Mouse (Mus musculus) liver, embryonic 14.5 days (tissue): Measurements from ENCODE around the gene Pcca. TPM values are rescaled to one million over a fixed set of nuclear protein-coding genes. Genes with fewer than 3 reads are reported as not detected.
"Not testable (repeated sequence)": the region's sequence is repeated elsewhere in the genome, so short reads cannot be mapped to it uniquely, and the experiment has no call there.

ENCODE experiments used
- ATAC-seq: fragments of 200-750 bp; cut with Nextera tagmentation; 2 replicates; pipeline ENCODE4 v1.8.0; 2017; ENCODE audit warnings: moderate number of reproducible peaks, mild to moderate bottlenecking, moderate library complexity; ENCODE audit not compliant: insufficient read depth
- DNase-seq, 3 experiments: peaks; one replicate each; pipeline ENCODE4 v3.0.0-alpha.2; 2012 to 2013; ENCODE audit warnings: low read depth in 3 of 3, low spot score in 3 of 3
- H3K27ac ChIP-seq: fragments of 300-500 bp; sonication (generic); 2 replicates; pipeline ENCODE4 v1.5.1; 2014; ENCODE audit warnings: moderate library complexity, mild to moderate bottlenecking, control low read depth, inconsistent platforms
- H3K27me3 ChIP-seq: fragments of 300-500 bp; sonication (generic); 2 replicates; pipeline ENCODE4 v1.6.1; 2014; ENCODE audit warnings: mild to moderate bottlenecking, low read length, moderate library complexity; ENCODE audit not compliant: control insufficient read depth, insufficient read depth
- H3K36me3 ChIP-seq: fragments of 300-500 bp; sonication (generic); replicated peaks from 2 replicates; pipeline ENCODE4 v1.6.1; 2014; ENCODE audit warnings: low read depth; ENCODE audit not compliant: control insufficient read depth, insufficient read depth
- H3K4me1 ChIP-seq, 2 experiments: fragments of 200-500 bp in 1 of 2; fragments of 300-500 bp in 1 of 2; sonication (generic) in 1 of 2; replicated peaks; 2 replicates each; pipeline ENCODE4 v1.6.1; 2012 to 2014; ENCODE audit warnings: antibody characterized with exemption in 1 of 2, inconsistent platforms in 1 of 2, low read length in 1 of 2; ENCODE audit not compliant: control insufficient read depth in 2 of 2, insufficient read depth in 2 of 2
- H3K4me2 ChIP-seq: fragments of 300-500 bp; sonication (generic); 2 replicates; pipeline ENCODE4 v1.6.1; 2014; ENCODE audit warnings: low read depth, mild to moderate bottlenecking, control low read depth, moderate library complexity
- H3K4me3 ChIP-seq, 2 experiments: fragments of 200-500 bp in 1 of 2; fragments of 300-500 bp in 1 of 2; sonication (generic) in 1 of 2; 2 replicates each; pipeline ENCODE4 v1.5.1; 2012 to 2014; ENCODE audit warnings: low read depth in 2 of 2, low read length in 2 of 2, mild to moderate bottlenecking in 2 of 2, control low read depth in 1 of 2, inconsistent platforms in 1 of 2, moderate library complexity in 1 of 2; ENCODE audit not compliant: insufficient read depth in 1 of 2
- H3K9ac ChIP-seq: fragments of 300-500 bp; sonication (generic); replicated peaks from 2 replicates; pipeline ENCODE4 v1.6.1; 2014; ENCODE audit warnings: mild to moderate bottlenecking, control low read depth, moderate library complexity
- H3K9me3 ChIP-seq: fragments of 300-500 bp; sonication (generic); 2 replicates; pipeline ENCODE4 v1.6.1; 2016; ENCODE audit warnings: low read length, mixed read lengths; ENCODE audit not compliant: control insufficient read depth
- CTCF ChIP-seq: IDR thresholded peaks from 2 replicates; pipeline ENCODE4 v1.5.1; 2016; ENCODE audit warnings: antibody characterized with exemption, low read depth, control low read depth
- EP300 ChIP-seq: IDR thresholded peaks from 2 replicates; pipeline ENCODE4 v1.6.1; 2016; ENCODE audit warnings: antibody characterized with exemption, low read depth
- WGBS: fragments of 180-500 bp; shearing (Covaris S2); extraction: QIAGEN DNeasy Blood & Tissue Kit; methylation state at CpG from one replicate; pipeline ENCODE4 v1.1.7; 2014; ENCODE audit not compliant: insufficient replicate concordance; 5-methylcytosine and 5-hydroxymethylcytosine counted together
- polyA plus RNA-seq, 2 experiments: library from polyadenylated mRNA; depleted of rRNA in 1 of 2; stranded (reverse) in 1 of 2; unstranded in 1 of 2; fragments of >200 nt; fragmentation: Nextera tagmentation in 1 of 2; extraction: Ambion mirVana in 1 of 2; gene quantifications; 2 replicates each; pipeline versions ENCODE4 v1.2.1 to v1.2.3; 2012 to 2014

Gene Pcca
- polyA plus RNA-seq, 2 experiments = 8.9 to 9.8 TPM

DNA sequence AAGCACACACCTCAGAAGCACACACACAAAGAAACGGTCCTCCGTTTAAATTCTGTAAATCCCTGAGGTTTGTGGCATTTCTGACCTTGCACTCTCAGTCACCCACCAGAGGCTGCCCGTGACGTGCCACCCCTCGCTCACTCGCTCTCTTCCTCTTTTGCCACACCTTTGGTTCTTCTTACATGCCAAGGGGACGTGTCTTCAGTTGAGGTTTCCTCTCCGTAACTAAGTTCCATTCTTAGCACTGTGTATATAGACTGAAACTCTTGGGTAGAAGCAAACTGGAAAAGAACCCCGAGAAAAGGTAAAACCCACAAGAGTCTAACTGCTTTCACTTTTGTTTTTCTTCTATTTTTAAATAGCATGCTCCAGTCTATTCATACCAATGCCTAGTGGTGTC, 23.2 kb downstream of the Pcca start:
- Histone ChIP-seq H3K9me3 (no peaks in the 10 kb centered on the region), H3K4me3 (no peak overlapping the region), H3K9ac (no peak overlapping the region), H3K27me3 (no peaks in the 10 kb centered on the region), H3K36me3 (no peaks in the 10 kb centered on the region), H3K4me2 (no peak overlapping the region), H3K4me1 (no peaks in the 10 kb centered on the region), H3K27ac (no peak overlapping the region)
- no peak for TF ChIP-seq CTCF
- TF ChIP-seq EP300 = no peak
- no peak for ATAC-seq
- 45% methylated on average over 9 of the region's 9 CpGs for WGBS
- no peak for DNase-seq

DNA sequence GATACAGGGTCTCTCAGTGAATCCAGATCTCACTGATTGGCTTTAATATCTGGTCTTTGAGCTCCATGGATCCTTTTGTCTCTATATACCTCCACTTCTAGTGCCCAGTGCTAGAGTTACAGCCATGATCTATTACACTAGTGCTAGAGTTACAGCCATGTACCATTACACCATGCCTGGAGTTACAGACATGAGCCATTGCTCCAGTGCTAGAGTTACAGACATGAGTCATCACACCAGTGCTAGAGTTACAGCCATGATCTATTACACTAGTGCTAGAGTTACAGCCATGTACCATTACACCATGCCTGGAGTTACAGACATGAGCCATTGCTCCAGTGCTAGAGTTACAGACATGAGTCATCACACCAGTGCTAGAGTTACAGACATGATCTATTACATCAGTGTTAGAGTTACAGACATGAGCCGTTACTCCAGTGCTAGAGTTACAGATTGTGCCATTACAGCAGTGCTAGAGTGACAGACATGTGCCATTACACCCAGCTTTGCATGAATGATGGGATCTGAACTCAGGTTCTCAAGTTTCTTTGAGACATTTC, 26.8 kb downstream of the Pcca start:
- not testable (repeated sequence) for DNase-seq, H3K36me3 ChIP-seq, H3K9me3 ChIP-seq, H3K27me3 ChIP-seq, H3K4me3 ChIP-seq, H3K4me1 ChIP-seq, ATAC-seq, H3K4me2 ChIP-seq, H3K9ac ChIP-seq, H3K27ac ChIP-seq
- 68% methylated on average over 1 of the region's 1 CpGs for WGBS

DNA sequence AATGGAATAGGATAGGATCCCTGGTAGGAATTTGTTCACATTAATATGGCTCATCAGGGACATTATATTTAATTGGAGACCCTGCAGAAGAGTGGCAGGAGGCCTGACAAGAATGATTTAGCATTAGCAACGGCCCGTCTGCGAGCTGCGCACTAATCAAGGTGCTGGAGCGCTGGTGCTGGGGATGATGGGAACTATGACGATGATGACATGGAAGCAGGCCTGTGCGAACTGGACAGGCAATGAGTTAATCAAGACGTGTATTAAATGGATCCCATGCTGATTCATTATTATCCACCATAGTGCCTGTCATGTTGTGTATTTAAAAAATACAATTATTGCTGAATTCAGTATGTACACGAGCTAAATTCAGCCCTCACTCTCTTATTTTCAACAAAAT, 36.7 kb downstream of the Pcca start:
- Histone ChIP-seq H3K4me3 (no peak overlapping the region), H3K27ac (no peak overlapping the region), H3K4me2 (no peak overlapping the region), H3K9ac (no peak overlapping the region), H3K9me3 (no peaks in the 10 kb centered on the region), H3K36me3 (no peaks in the 10 kb centered on the region), H3K4me1 (no peaks in the 10 kb centered on the region), H3K27me3 (no peaks in the 10 kb centered on the region)
- ATAC-seq (no peak), DNase-seq (no peak)
- 78% methylated on average over 9 of the region's 9 CpGs for WGBS
- TF ChIP-seq EP300 (no peak), CTCF (no peak)

GRCm38 (mm10) chr14:122574064-122574751, 40.1 kb downstream of the Pcca start:
- no peak overlapping the region for H3K4me2 ChIP-seq
- DNase-seq = no peak
- no peak for ATAC-seq
- H3K27ac ChIP-seq = no peak overlapping the region
- no peak overlapping the region for H3K9ac ChIP-seq
- WGBS = 62% methylated on average over 7 of the region's 7 CpGs
- no peaks in the 10 kb centered on the region for H3K9me3 ChIP-seq
- no peaks in the 10 kb centered on the region for H3K36me3 ChIP-seq
- no peaks in the 10 kb centered on the region for H3K27me3 ChIP-seq
- no peak for TF ChIP-seq EP300
- TF ChIP-seq CTCF = no peak
- H3K4me1 ChIP-seq = no peaks in the 10 kb centered on the region
- no peak overlapping the region for H3K4me3 ChIP-seq

DNA sequence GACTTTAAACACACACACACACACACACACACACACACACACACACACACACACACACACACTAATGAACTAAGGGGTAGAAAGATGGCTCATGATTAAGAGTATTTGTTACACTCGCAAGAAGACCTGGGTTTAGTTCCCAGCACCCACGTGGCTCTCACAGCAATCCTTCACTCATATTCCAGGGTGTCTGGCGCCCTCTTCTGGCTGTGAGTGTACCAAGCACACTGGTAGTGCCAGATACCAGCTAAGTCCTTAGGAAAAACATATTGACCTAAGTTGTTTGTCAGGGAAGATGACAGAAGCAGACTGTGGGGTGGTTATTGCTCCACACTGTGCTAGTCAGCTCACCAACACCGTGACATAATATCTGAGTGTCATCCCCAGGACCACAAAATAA, 43.7 kb downstream of the Pcca start:
- ATAC-seq (no peak), DNase-seq (no peak)
- WGBS = 66% methylated on average over 4 of the region's 4 CpGs
- Histone ChIP-seq H3K4me1 (no peaks in the 10 kb centered on the region), H3K4me3 (no peak overlapping the region), H3K9ac (no peak overlapping the region), H3K9me3 (no peaks in the 10 kb centered on the region), H3K4me2 (no peak overlapping the region), H3K27ac (no peak overlapping the region), H3K27me3 (no peaks in the 10 kb centered on the region), H3K36me3 (no peaks in the 10 kb centered on the region)
- TF ChIP-seq EP300 = no peak
- peak; percentile 57 for TF ChIP-seq CTCF
